Mouse (Mus musculus) lung, postnatal 0 days (tissue): ENCODE results near the gene Colq. TPM values are rescaled to one million over a fixed set of nuclear protein-coding genes. Genes with fewer than 3 reads are reported as not detected.

Experiments used
- ATAC-seq: fragments of 200-750 bp; cut with Nextera tagmentation; 2 replicates; pipeline ENCODE4 v1.8.0; 2017; ENCODE audit warnings: moderate library complexity
- DNase-seq: peaks from one replicate; pipeline ENCODE4 v3.0.0-alpha.2; 2016; ENCODE audit warnings: low spot score
- H3K27ac ChIP-seq: fragments of 300-500 bp; sonication (generic); 2 replicates; pipeline ENCODE4 v1.5.1; 2014; ENCODE audit warnings: antibody characterized with exemption, mild to moderate bottlenecking, low read length, mixed read lengths
- H3K27me3 ChIP-seq: fragments of 300-500 bp; sonication (generic); replicated peaks from 2 replicates; pipeline ENCODE4 v1.6.1; 2014; ENCODE audit warnings: low read length, mixed read lengths; ENCODE audit not compliant: insufficient read depth
- H3K36me3 ChIP-seq: fragments of 300-500 bp; sonication (generic); 2 replicates; pipeline ENCODE4 v1.6.1; 2014; ENCODE audit warnings: low read length, mixed read lengths; ENCODE audit not compliant: insufficient read depth
- H3K4me1 ChIP-seq: fragments of 300-500 bp; sonication (generic); 2 replicates; pipeline ENCODE4 v1.6.1; 2014; ENCODE audit warnings: antibody characterized with exemption, low read depth, low read length, mixed read lengths; ENCODE audit not compliant: insufficient read depth
- H3K4me2 ChIP-seq: fragments of 300-500 bp; sonication (generic); replicated peaks from 2 replicates; pipeline ENCODE4 v1.6.1; 2014; ENCODE audit warnings: low read depth, mild to moderate bottlenecking, low read length, moderate library complexity, mixed read lengths
- H3K4me3 ChIP-seq: fragments of 300-500 bp; sonication (generic); 2 replicates; pipeline ENCODE4 v1.5.1; 2014; ENCODE audit warnings: low read depth, low read length
- H3K9ac ChIP-seq: fragments of 300-500 bp; sonication (generic); replicated peaks from 2 replicates; pipeline ENCODE4 v1.6.1; 2014; ENCODE audit warnings: low read depth, mild to moderate bottlenecking
- H3K9me3 ChIP-seq: fragments of 300-500 bp; sonication (generic); 2 replicates; pipeline ENCODE4 v1.6.1; 2016; ENCODE audit warnings: low read length, mixed read lengths
- CTCF ChIP-seq: IDR thresholded peaks from 2 replicates; pipeline ENCODE4 v1.5.1; 2016; ENCODE audit warnings: antibody characterized with exemption, mild to moderate bottlenecking
- EP300 ChIP-seq: IDR thresholded peaks from 2 replicates; pipeline ENCODE4 v1.6.1; 2016; ENCODE audit warnings: antibody characterized with exemption, mild to moderate bottlenecking, control low read depth
- WGBS: fragments of 180-500 bp; shearing (Covaris S2); extraction: QIAGEN DNeasy Blood & Tissue Kit; methylation state at CpG from one replicate; pipeline ENCODE4 v1.1.7; 2014; 5-methylcytosine and 5-hydroxymethylcytosine counted together
- polyA plus RNA-seq: library from polyadenylated mRNA; unstranded; fragments of >200 nt; fragmentation: Nextera tagmentation; extraction: Ambion mirVana; gene quantifications from 2 replicates; pipeline ENCODE4 v1.2.1, GENCODE M21; 2015

The Colq gene
- polyA plus RNA-seq, 1 experiment from 2014 or later, result 1.1 TPM

DNA sequence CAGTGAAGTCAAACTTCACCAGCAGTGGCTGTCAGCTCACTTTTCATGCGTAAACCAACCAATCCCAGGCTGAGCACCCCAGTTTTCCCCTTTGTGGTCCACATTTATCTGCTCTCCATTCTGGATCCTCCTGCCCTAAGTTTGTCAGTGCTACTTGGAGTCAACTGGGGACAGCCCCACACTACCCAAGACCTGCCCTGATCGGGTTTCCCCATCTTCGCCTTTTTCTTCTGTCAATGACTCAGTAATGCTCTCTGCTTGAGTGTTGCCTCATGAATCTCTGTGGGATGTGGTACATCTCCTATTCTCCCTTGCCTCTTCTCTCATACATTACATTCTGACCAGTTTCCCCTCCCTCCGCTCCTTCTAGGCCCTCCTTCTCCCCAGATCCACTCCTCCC lies 6.3 kb upstream of the Colq start:
- H3K36me3 ChIP-seq, result no peaks in the 10 kb centered on the region
- H3K4me2 ChIP-seq, result no peak overlapping the region
- no peak overlapping the region for H3K9ac ChIP-seq
- DNase-seq (no peak), ATAC-seq (no peak)
- H3K4me3 ChIP-seq, result no peak overlapping the region
- WGBS, result 94% methylated on average over 4 of the region's 4 CpGs
- no peak overlapping the region for H3K27ac ChIP-seq
- H3K9me3 ChIP-seq, result no peaks in the 10 kb centered on the region
- H3K27me3 ChIP-seq, result no peaks in the 10 kb centered on the region
- TF ChIP-seq EP300 (no peak), CTCF (no peak)
- no peaks in the 10 kb centered on the region for H3K4me1 ChIP-seq

DNA sequence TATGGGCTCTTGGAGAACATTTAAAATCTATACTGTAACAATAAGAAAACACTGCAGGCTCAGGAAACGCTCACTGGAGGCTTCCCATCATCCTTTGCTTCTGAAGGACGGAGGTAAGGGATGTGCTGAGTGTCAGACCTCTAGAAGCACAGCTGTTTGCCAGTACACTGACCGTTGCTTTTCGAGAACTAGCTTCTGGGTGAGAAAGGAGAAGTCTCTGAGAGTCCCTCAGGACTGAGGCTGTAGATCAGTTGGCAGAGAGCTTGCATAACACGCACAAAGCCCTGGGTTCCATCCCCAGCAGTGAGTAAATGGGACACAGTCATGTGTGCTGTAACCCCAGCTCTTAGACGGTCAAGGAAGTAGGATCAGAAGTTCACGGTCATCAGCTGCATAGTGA lies 5.3 kb upstream of the Colq start:
- no peak overlapping the region for H3K9ac ChIP-seq
- H3K36me3 ChIP-seq, result no peaks in the 10 kb centered on the region
- no peak for ATAC-seq
- no peak overlapping the region for H3K4me3 ChIP-seq
- H3K4me2 ChIP-seq, result no peak overlapping the region
- no peaks in the 10 kb centered on the region for H3K4me1 ChIP-seq
- no peak overlapping the region for H3K27ac ChIP-seq
- no peak for DNase-seq
- no peaks in the 10 kb centered on the region for H3K27me3 ChIP-seq
- TF ChIP-seq CTCF, result no peak
- TF ChIP-seq EP300, result no peak
- no peaks in the 10 kb centered on the region for H3K9me3 ChIP-seq
- 67% methylated on average over 7 of the region's 7 CpGs for WGBS

DNA sequence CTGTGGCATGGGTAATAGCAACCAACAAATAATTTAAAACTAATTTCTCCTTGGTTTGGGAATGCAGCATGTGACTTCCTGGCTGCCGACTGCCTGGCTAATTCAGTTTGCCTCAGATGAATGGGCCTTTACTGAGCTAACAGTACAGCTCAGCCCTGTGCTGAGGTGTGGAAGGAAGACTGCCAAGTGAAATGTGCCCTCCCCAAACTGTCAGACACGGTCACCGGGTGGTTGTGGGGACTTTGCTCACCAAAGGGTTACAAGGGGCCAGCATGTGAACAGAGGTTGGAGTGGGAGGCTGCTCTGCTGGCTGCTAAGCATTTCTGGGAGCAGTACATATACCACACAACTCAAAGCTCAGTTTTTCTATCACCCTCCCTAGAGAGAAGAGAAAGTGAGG lies 3.5 kb upstream of the Colq start:
- no peak for DNase-seq
- Histone ChIP-seq H3K27me3 (no peaks in the 10 kb centered on the region), H3K9me3 (no peaks in the 10 kb centered on the region), H3K27ac (no peak overlapping the region), H3K4me3 (no peak overlapping the region), H3K4me2 (no peak overlapping the region), H3K9ac (no peak overlapping the region), H3K4me1 (no peaks in the 10 kb centered on the region), H3K36me3 (no peaks in the 10 kb centered on the region)
- ATAC-seq, result no peak
- no peak for TF ChIP-seq EP300
- no peak for TF ChIP-seq CTCF
- 61% methylated on average over 3 of the region's 3 CpGs for WGBS

DNA sequence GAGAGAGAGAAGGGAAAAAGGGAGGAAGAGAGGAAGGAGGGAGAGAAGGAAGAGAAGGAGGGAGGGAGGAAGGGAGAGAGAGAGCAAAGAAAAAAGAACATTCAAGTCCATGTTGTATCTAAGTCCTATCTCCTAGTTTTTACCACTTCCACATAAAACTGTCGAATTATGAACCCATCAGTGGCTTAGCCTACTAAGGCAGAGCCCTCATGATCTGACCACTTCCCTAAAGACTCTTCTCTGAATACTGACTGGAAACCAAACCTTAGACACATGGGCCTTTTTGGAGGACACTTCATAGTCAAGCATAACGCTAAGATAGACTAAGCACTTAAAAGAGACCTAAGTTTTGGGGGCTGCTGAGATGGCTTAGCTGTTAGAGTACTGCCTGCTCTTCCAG lies 1.9 kb upstream of the Colq start:
- Histone ChIP-seq H3K36me3 (no peaks in the 10 kb centered on the region), H3K4me3 (no peak overlapping the region), H3K4me1 (no peaks in the 10 kb centered on the region), H3K9me3 (no peaks in the 10 kb centered on the region), H3K9ac (no peak overlapping the region), H3K4me2 (no peak overlapping the region), H3K27ac (no peak overlapping the region), H3K27me3 (no peaks in the 10 kb centered on the region)
- DNase-seq, result no peak
- no peak for ATAC-seq
- no peak for TF ChIP-seq EP300
- TF ChIP-seq CTCF, result no peak
- WGBS, result 64% methylated on average over 2 of the region's 2 CpGs

DNA sequence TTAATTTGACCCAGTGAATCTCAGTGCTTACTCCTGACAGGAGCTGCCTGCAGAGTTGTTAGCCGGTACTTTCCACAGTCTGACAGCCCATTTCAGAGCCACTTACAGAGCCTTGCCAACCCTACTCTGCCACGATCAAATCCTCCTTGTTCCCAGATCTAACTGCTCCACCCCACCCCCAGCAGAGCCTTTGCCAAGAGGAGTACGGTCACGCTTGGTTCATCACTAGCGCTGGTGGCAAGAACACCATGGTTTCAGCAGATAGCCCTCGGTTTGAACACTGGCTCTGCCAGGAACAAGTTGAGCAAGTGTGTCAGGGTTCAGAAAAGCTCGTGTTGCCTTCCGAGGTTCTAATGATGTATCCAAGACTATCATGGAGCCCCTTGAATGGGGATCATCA lies 4.7 kb downstream of the Colq start:
- no peak for TF ChIP-seq EP300
- TF ChIP-seq CTCF, result no peak
- H3K9me3 ChIP-seq, result no peaks in the 10 kb centered on the region
- H3K4me3 ChIP-seq, result no peak overlapping the region
- ATAC-seq, result no peak
- H3K36me3 ChIP-seq, result no peaks in the 10 kb centered on the region
- DNase-seq, result no peak
- no peaks in the 10 kb centered on the region for H3K4me1 ChIP-seq
- no peaks in the 10 kb centered on the region for H3K27me3 ChIP-seq
- no peak overlapping the region for H3K9ac ChIP-seq
- no peak overlapping the region for H3K4me2 ChIP-seq
- no peak overlapping the region for H3K27ac ChIP-seq
- WGBS, result 73% methylated on average over 8 of the region's 8 CpGs

DNA sequence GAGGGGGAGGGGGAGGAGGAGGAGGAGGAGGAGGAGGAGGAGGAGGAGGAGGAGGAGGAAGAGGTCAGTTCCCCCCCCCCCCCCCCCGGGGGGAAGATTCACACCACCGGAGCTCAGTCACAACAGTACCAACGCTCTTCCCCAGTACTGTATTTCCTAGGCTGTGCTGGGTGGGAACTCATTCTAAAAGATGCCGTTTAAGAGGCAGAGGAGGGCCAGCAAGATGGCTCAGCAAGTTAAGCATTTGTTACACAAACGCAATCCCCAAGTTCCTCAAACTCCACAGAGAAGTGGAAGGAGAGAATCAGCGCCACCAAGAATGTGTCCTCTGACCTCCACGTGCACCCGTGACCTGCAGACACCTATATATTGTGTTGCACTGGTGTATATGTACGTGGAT lies 8.1 kb downstream of the Colq start:
- Histone ChIP-seq H3K27ac (no peak overlapping the region), H3K4me1 (no peaks in the 10 kb centered on the region), H3K4me3 (no peak overlapping the region), H3K4me2 (no peak overlapping the region), H3K36me3 (no peaks in the 10 kb centered on the region), H3K9me3 (no peaks in the 10 kb centered on the region), H3K27me3 (no peaks in the 10 kb centered on the region), H3K9ac (no peak overlapping the region)
- WGBS, result 79% methylated on average over 7 of the region's 9 CpGs
- DNase-seq, result no peak
- TF ChIP-seq EP300, result no peak
- TF ChIP-seq CTCF, result no peak
- ATAC-seq, result no peak
